Mouse (Mus musculus) thymus, postnatal 36 days (tissue): ENCODE data around the gene Gm20431.

Source experiments
- DNase-seq, 2 experiments: peaks; one replicate each; pipeline ENCODE4 v3.0.0; 2022; ENCODE audit warnings: mixed read lengths in 2 of 2

The Gm20431 gene

DNA sequence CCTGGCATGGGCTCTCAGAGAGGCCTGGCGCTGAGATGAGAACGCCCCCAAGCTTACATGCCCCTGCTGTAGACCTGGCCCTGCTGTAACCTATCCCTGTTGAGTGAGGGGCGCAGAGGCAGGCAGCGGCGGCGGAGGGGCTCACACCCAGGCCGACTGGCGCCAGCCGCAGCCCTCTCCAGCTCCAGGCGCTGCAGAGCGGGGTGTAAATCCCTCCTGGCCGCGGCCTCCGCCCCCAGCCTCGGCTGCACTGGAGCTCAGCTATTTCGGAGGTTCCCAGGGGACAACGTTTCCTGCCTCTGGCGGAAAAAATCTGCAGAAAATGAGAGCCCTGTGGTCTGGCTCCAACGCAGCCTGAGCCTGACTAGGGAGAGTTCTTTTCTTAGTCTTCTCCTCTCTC is 95.6 kb downstream of the Gm20431 start:
- no peak for DNase-seq

DNA sequence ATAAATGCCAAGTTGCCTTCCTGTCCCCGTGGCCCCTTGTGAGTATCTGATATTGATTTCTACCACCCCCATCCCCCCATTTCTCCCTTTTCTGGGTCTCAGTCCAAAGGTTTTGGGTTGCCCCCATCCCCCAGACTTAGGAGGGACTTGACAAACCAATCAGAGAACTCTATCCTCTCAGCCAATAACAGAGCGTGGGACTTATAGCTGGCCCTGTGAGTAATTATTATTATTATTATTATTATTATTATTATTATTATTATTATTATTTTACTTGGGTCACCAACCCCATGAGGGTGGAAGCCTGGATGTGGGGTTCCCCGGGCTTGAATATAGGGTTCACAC is 96.0 kb downstream of the Gm20431 start:
- no peak for DNase-seq

DNA sequence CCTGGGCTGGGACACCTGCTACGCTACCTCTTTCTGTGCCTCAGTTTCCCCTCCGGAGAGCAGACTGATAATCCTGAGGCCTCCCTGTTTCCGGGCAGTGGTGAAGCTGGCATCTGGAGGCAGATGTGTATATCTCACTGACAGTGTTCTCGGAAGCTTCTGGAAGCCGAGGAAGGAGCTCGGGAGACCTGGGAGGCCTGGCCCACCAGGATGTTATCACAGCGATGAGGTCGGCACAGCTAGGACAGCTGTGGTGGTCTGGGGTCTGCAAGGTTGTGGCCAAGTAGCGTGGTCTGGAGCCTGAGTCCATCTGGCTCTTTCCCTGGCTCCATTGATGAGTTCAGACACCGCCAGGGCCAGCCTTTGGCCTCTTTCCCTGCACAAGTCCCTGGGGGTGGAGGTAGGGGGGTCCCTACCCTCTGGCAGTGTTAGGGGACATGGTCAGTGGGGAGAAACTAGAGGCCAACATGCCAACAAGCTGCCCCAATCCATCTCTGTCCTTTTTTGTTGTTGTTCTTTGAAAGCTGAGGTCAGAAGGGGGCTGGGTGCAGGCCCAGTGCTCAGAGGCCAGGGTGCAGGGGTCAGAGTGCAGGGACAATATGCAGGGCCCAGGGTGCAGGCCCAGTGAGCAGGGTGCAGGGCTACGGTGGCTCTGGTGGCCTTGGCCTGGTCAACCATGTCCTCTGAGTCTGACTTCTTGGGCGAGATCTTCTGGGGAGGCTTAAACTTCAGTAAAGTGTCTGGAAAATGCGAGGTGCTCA is 96.6 kb downstream of the Gm20431 start:
- DNase-seq, result no peak

DNA sequence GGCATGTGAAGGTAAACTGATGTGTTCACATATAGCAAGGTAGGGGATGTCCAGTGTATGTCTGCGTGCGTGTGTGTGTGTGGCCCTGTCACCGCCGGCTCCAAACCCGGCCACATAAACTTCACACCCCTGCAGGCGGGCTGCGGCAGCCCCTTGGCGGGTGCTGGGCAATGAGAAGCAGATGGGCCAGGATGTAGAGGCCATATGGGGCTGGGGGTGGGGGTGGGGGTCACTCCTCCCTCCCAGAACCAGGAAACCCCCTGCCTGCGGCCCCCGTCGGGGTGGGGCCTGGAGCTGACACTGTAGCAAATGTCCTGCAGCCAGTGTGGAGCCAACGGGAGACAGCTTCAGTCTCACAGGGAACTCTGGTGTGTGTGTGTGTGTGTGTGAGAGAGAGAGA is 97.6 kb downstream of the Gm20431 start:
- DNase-seq, result no peak

DNA sequence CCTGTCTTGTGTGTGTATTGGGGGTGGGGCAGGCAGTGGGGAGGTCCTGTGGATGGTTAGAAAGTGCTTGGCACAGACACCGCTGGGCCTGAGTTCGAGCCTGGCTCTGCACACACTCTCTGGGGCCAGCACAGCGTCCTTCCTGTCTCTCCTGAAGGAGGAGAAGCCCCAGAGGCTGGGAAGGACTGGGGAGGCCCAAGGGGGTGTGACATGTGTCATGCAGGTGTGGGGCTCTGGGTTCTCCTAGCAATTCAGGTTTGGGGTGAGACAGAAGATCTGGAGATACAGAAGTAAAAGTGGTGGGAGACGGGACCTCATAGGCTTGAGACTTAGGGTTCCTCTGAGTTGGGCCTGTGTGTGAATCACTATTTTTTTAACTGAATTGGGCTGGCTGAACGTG is 98.3 kb downstream of the Gm20431 start:
- DNase-seq, result no peak

DNA sequence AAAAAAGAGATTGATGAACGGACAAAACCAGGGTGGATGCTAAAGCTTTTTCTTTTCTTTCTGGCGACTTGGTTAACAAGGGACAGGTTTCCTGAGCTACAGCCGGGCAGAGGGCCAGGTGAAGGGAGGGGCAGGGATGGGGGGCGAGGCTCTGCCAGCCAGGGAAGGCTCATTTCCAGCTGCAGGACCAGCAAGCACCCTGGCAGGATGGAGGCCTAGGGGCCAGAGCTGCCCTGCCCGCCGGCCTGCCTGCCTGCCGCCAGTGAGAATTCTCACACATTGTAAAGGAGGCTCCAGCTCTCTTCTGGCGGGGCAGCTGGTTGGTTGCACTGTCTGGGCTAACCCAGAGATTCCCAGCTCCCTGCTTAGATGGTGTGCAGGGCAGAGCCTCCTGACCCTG is 99.2 kb downstream of the Gm20431 start:
- no peak for DNase-seq

DNA sequence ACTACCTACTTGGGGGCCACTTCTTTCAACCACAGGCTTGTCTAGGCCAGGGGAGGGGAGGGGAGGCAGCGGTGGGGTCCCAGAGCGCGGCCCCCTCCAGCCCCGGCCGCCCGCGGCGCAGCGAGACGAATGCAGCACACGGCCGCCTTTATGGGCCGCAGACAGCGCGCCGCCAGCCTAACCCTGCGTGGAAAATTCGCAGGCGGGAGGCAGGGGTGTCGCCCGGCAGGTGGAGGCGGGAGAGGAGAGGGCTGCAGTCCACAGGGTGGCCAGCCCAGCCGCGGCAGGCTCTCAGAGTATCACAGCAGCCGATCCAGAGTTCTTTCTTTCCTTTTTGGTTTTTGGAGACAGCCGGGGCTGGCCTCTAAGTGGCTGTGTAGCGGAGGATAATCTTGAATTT is 101.9 kb downstream of the Gm20431 start:
- DNase-seq, result no peak
